Mouse (Mus musculus): ENCODE results near the gene Hist1h1d.

- TF ChIP-seq POLR2A (IDR thresholded peaks at IDR 0.05; ENCODE audit: control insufficient read depth, extremely low read depth, insufficient read depth, low read length, poor library complexity): peak; percentile 98
- no peak for TF ChIP-seq CTCF (IDR thresholded peaks at IDR 0.05; ENCODE audit: borderline replicate concordance, control insufficient read depth, extremely low read depth, insufficient read depth, low read length, poor library complexity)
These were observed 2.1 kb downstream of the Hist1h1d start for GRCm38 (mm10) chr13:23554925-23555838.

Data from thymus, adult 2 months (tissue).